Mouse (Mus musculus): ENCODE measurements at regions not wholly inside any gene's neighbourhood (a gene's known extent, or its start where the extent isn't known, plus 50 kb on each side); places are given as distances from the start of the nearest gene placed in this dataset.
A peak's percentile ranks its signal among the peaks of the same experiment; 100 is the strongest.
"Not testable (repeated sequence)": the region's sequence is repeated elsewhere in the genome, so short reads cannot be mapped to it uniquely, and the experiment has no call there.

DNA sequence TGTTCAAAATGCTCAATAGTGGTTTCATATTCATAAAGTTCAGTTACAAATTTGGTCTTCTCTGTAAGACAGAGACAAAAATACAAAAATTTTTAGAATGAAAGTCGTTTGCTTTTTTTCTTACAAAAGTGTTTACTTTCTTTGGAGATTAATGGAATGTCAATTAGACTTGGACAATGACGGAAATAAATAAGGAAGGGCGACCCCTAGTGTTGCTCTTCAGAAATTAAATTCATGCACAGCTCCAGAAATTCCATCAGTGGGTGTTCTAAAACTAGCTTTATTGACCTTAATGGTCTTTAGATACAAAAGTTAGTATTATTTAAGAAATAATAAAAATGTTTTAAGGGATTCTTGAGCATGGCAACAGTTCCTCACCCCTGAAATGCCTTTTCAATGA, 141.8 kb upstream of the Lama2 start:
- no peak overlapping the region for H3K27ac ChIP-seq (ENCODE audit: low read length)
- no peaks in the 10 kb centered on the region for H3K36me3 ChIP-seq (ENCODE audit: insufficient read depth, low read length)
- ATAC-seq (no peak), DNase-seq (ENCODE audit: low spot score) (peak; percentile 63)
- H3K4me1 ChIP-seq (ENCODE audit: insufficient read depth, low read depth, low read length), result no peaks in the 10 kb centered on the region
- no peak overlapping the region for H3K4me2 ChIP-seq (replicated peaks; ENCODE audit: low read depth, low read length)
- no peak overlapping the region for H3K4me3 ChIP-seq (ENCODE audit: low read depth, low read length)
- TF ChIP-seq CTCF (IDR thresholded peaks at IDR 0.05), result peak; percentile 65
- TF ChIP-seq EP300 (IDR thresholded peaks at IDR 0.05), result no peak
- H3K9me3 ChIP-seq (ENCODE audit: low read length), result no peaks in the 10 kb centered on the region
- WGBS, result 2% methylated on average over 3 of the region's 3 CpGs
- H3K9ac ChIP-seq (replicated peaks; ENCODE audit: low read depth), result no peak overlapping the region
- H3K27me3 ChIP-seq (replicated peaks; ENCODE audit: insufficient read depth, low read length), result no peaks in the 10 kb centered on the region

DNA sequence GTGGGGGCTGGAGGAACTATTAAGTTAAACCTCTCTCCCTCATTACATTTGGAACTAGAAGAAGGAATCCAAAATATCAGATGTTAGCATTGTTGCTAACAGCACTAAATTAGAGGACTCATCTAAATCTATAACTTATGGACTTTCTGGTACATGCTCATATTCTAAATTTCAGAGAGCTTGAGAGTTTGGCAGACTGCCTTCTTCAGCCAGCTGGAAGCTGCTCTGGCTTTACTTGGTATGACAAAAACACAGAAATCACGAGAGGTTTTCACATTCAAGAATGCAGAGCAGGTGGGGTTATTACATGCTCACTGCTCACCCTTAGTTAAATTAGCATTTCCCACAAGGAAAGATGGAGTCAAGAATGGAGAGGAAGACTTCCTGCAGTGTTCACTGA, 182.8 kb upstream of the Lama2 start:
- WGBS, result 15% methylated on average over 1 of the region's 1 CpGs
- Histone ChIP-seq H3K9me3 (ENCODE audit: low read length) (no peaks in the 10 kb centered on the region), H3K36me3 (ENCODE audit: insufficient read depth, low read length) (no peaks in the 10 kb centered on the region), H3K9ac (replicated peaks; ENCODE audit: low read depth) (no peak overlapping the region), H3K4me2 (replicated peaks; ENCODE audit: low read depth, low read length) (no peak overlapping the region), H3K4me3 (ENCODE audit: low read depth, low read length) (no peak overlapping the region), H3K4me1 (ENCODE audit: insufficient read depth, low read depth, low read length) (no peaks in the 10 kb centered on the region), H3K27ac (ENCODE audit: low read length) (no peak overlapping the region), H3K27me3 (replicated peaks; ENCODE audit: insufficient read depth, low read length) (no peaks in the 10 kb centered on the region)
- DNase-seq (ENCODE audit: low spot score) (no peak), ATAC-seq (no peak)
- no peak for TF ChIP-seq CTCF (IDR thresholded peaks at IDR 0.05)
- no peak for TF ChIP-seq EP300 (IDR thresholded peaks at IDR 0.05)

DNA sequence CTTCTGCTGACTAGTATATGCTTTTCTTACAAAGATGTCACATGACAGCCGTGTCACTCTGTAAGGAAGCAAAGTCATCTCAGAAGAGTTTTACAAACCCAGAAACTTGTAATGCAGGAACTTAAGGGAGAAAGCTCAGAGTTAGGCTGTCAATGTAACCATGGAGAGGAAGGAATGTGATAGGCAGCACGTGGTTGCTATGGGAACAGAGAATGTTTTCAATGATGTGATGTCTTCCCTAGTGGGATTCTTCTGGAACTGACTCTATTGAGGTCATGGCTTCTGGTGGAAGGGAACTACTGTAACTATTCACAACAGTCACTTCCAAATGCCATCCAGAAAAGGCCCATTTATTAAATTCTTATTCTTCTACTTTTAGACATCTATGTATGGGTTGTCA, 190.0 kb upstream of the Lama2 start:
- H3K4me1 ChIP-seq (ENCODE audit: insufficient read depth, low read depth, low read length), result no peaks in the 10 kb centered on the region
- no peak overlapping the region for H3K4me3 ChIP-seq (ENCODE audit: low read depth, low read length)
- ATAC-seq (no peak), DNase-seq (ENCODE audit: low spot score) (no peak)
- no peaks in the 10 kb centered on the region for H3K27me3 ChIP-seq (replicated peaks; ENCODE audit: insufficient read depth, low read length)
- no peak overlapping the region for H3K27ac ChIP-seq (ENCODE audit: low read length)
- H3K4me2 ChIP-seq (replicated peaks; ENCODE audit: low read depth, low read length), result no peak overlapping the region
- no peaks in the 10 kb centered on the region for H3K9me3 ChIP-seq (ENCODE audit: low read length)
- WGBS, result 39% methylated on average over 2 of the region's 2 CpGs
- H3K36me3 ChIP-seq (ENCODE audit: insufficient read depth, low read length), result no peaks in the 10 kb centered on the region
- no peak overlapping the region for H3K9ac ChIP-seq (replicated peaks; ENCODE audit: low read depth)
- TF ChIP-seq EP300 (IDR thresholded peaks at IDR 0.05) (no peak), CTCF (IDR thresholded peaks at IDR 0.05) (no peak)

- ATAC-seq, result not testable (repeated sequence)
- WGBS, result 96% methylated on average over 7 of the region's 9 CpGs
These were observed 206.1 kb upstream of the Lama2 start for GRCm38 (mm10) chr10:27825671-27826070.

DNA sequence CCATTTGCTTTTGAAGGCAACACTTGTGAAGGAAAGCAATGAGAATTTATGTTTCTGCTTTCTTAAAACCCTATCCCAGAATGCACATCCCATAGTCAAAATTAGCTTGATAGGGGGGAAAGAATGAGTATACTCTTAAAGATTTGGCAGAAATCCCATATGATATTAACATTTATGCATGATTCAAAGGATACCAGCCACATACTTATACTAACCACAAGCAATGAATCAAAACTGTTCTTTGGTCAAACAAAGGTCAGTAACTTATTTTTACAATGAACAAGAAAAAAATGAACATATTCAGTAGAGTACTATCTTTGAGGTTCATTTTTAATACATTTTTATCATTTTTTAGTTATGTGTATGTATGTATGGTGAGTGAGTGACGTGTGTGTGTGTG, 208.8 kb upstream of the Lama2 start:
- no peak for TF ChIP-seq CTCF (IDR thresholded peaks at IDR 0.05)
- Histone ChIP-seq H3K27ac (ENCODE audit: low read length) (no peak overlapping the region), H3K36me3 (ENCODE audit: insufficient read depth, low read length) (no peaks in the 10 kb centered on the region), H3K4me2 (replicated peaks; ENCODE audit: low read depth, low read length) (no peak overlapping the region), H3K9me3 (ENCODE audit: low read length) (no peaks in the 10 kb centered on the region), H3K9ac (replicated peaks; ENCODE audit: low read depth) (no peak overlapping the region), H3K4me1 (ENCODE audit: insufficient read depth, low read depth, low read length) (no peaks in the 10 kb centered on the region), H3K4me3 (ENCODE audit: low read depth, low read length) (no peak overlapping the region), H3K27me3 (replicated peaks; ENCODE audit: insufficient read depth, low read length) (no peaks in the 10 kb centered on the region)
- 81% methylated on average over 1 of the region's 1 CpGs for WGBS
- DNase-seq (ENCODE audit: low spot score) (no peak), ATAC-seq (no peak)

More at GRCm38 (mm10) chr10:27825671-27826070, 206.1 kb upstream of the Lama2 start:
- H3K4me1 ChIP-seq (ENCODE audit: insufficient read depth, low read depth, low read length); H3K9ac ChIP-seq (replicated peaks; ENCODE audit: low read depth); H3K4me3 ChIP-seq (ENCODE audit: low read depth, low read length); H3K4me2 ChIP-seq (replicated peaks; ENCODE audit: low read depth, low read length); H3K27me3 ChIP-seq (replicated peaks; ENCODE audit: insufficient read depth, low read length); DNase-seq (ENCODE audit: low spot score); H3K36me3 ChIP-seq (ENCODE audit: insufficient read depth, low read length); H3K27ac ChIP-seq (ENCODE audit: low read length); H3K9me3 ChIP-seq (ENCODE audit: low read length): not testable (repeated sequence)

GRCm38 (mm10) chr10:27838666-27839065, 219.1 kb upstream of the Lama2 start:
- H3K4me1 ChIP-seq (ENCODE audit: insufficient read depth, low read depth, low read length), result no peaks in the 10 kb centered on the region
- H3K27ac ChIP-seq (ENCODE audit: low read length), result no peak overlapping the region
- ATAC-seq (no peak), DNase-seq (ENCODE audit: low spot score) (no peak)
- H3K9me3 ChIP-seq (ENCODE audit: low read length), result no peaks in the 10 kb centered on the region
- H3K9ac ChIP-seq (replicated peaks; ENCODE audit: low read depth), result no peak overlapping the region
- no peaks in the 10 kb centered on the region for H3K36me3 ChIP-seq (ENCODE audit: insufficient read depth, low read length)
- H3K27me3 ChIP-seq (replicated peaks; ENCODE audit: insufficient read depth, low read length), result no peaks in the 10 kb centered on the region
- H3K4me3 ChIP-seq (ENCODE audit: low read depth, low read length), result no peak overlapping the region
- 81% methylated on average over 1 of the region's 1 CpGs for WGBS
- TF ChIP-seq EP300 (IDR thresholded peaks at IDR 0.05), result no peak
- TF ChIP-seq CTCF (IDR thresholded peaks at IDR 0.05), result no peak
- no peak overlapping the region for H3K4me2 ChIP-seq (replicated peaks; ENCODE audit: low read depth, low read length)

DNA sequence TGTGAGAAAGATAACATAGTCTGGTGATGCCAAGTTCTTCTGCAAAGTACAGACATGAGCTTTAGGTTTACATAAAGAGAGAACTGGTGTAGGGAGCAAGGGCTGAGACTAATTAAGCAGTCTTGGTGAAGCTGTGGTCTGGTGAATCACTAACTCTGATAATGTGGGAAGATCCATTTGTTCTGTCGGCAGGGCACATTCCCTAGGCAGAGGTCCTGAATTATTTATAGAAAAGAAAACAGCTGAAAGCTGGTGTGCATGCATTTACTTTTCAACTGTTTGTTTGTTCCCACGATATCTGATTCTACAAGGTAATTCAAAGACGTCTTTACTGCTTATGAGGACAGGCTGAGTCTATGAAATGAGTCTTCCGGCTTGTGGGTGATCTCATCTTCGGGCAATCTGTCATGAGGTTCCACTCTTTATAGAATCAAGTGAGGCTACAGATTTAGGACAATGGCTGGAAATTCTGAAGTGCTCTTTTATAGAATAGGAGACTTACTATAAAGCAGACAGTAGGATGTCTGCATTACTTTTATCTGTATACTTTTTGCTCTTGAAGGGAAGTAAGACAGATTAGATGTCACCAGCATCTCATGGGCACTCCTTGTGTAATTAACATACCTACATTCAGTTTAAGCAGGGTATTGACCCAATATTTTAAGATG, 221.6 kb upstream of the Lama2 start:
- Histone ChIP-seq H3K9ac (replicated peaks; ENCODE audit: low read depth) (no peak overlapping the region), H3K4me1 (ENCODE audit: insufficient read depth, low read depth, low read length) (no peaks in the 10 kb centered on the region), H3K27ac (ENCODE audit: low read length) (no peak overlapping the region), H3K27me3 (replicated peaks; ENCODE audit: insufficient read depth, low read length) (no peaks in the 10 kb centered on the region), H3K9me3 (ENCODE audit: low read length) (no peaks in the 10 kb centered on the region), H3K36me3 (ENCODE audit: insufficient read depth, low read length) (no peaks in the 10 kb centered on the region), H3K4me3 (ENCODE audit: low read depth, low read length) (no peak overlapping the region), H3K4me2 (replicated peaks; ENCODE audit: low read depth, low read length) (no peak overlapping the region)
- 63% methylated on average over 5 of the region's 5 CpGs for WGBS
- ATAC-seq (no peak), DNase-seq (ENCODE audit: low spot score) (no peak)
- TF ChIP-seq CTCF (IDR thresholded peaks at IDR 0.05), result no peak
- TF ChIP-seq EP300 (IDR thresholded peaks at IDR 0.05), result no peak

Measured in lung, postnatal 0 days (tissue).